Mouse (Mus musculus): ENCODE measurements at regions not wholly inside any gene's neighbourhood (a gene's known extent, or its start where the extent isn't known, plus 50 kb on each side); places are given as distances from the start of the nearest gene placed in this dataset.

DNA sequence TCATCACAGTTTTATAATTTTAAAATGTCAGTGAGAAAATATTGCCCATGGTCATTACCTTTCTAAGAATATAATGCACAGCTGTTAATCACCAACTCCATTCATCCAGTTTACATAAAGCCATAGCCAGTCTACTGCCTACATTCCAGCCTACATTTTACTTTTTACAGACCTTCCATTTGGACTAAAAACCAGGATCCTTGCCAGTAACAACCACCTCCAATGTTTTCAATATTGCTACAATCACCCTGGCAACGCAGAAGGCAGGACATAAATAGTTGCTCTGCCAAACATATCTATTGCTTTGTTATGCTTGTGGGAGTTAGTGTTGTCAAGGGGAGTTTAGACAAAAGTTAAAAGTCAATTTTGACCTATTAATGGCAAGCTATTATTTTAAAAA is 102.2 kb upstream of the Cacna2d1 start:
- no peak overlapping the region for H3K4me2 ChIP-seq
- DNase-seq (peak; percentile 19), ATAC-seq (ENCODE audit: insufficient read depth) (no peak)
- H3K4me3 ChIP-seq (ENCODE audit: low read depth, low read length), result no peak overlapping the region
- no peaks in the 10 kb centered on the region for H3K9me3 ChIP-seq (ENCODE audit: low read depth, low read length)
- H3K4me1 ChIP-seq (ENCODE audit: insufficient read depth), result no peaks in the 10 kb centered on the region
- H3K27ac ChIP-seq (ENCODE audit: low read depth), result no peak overlapping the region
- no peak overlapping the region for H3K9ac ChIP-seq
- no peaks in the 10 kb centered on the region for H3K36me3 ChIP-seq (ENCODE audit: insufficient read depth)
- H3K27me3 ChIP-seq (ENCODE audit: insufficient read depth, low read length), result no peaks in the 10 kb centered on the region
- WGBS, result 58% methylated on average over 1 of the region's 1 CpGs
- no peak for TF ChIP-seq CTCF (IDR thresholded peaks at IDR 0.05; ENCODE audit: low read depth)

DNA sequence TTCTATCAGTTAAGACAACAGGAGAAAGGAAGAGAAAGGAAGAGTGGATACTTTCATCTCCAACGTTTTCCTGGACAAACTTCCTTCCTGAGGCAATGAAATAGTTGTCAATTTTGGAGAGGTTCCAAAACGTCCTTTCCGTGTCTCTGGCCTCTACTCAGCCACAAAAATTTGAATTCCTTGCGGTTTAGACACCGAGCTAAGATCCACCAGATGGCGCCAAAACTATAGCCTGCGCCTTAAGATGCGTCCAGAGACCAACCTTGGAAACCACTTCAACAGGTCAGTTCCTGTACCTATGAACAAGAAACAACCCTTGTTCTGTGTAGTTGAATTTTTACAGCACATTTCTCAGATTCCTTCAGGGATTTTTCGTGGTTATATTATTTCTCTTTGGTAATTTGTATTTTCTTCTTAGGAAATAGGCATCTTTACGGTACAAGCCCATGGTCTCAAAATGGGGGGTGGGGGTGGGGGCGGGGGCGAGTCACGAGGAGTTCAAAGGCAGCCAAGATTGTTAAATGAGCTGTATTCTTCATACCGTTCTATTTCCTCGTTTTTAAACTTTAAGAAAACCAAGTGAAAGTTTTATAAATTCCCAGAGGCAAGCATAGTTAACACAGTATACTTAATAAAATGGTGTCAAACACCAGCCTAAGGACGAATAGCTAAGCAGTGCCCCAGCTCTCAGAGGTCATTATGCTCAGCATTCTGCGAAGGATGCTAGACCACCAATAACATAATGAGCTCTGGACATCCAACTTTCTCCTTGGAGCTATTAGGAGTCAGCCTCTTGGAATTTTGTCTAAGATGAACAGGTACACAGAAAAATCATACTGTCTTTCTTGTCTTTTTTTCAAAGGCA is 96.2 kb upstream of the Cacna2d1 start:
- Histone ChIP-seq H3K36me3 (ENCODE audit: insufficient read depth) (no peaks in the 10 kb centered on the region), H3K4me2 (no peak overlapping the region), H3K4me3 (ENCODE audit: low read depth, low read length) (no peak overlapping the region), H3K27ac (ENCODE audit: low read depth) (no peak overlapping the region), H3K9ac (no peak overlapping the region), H3K9me3 (ENCODE audit: low read depth, low read length) (no peaks in the 10 kb centered on the region), H3K4me1 (ENCODE audit: insufficient read depth) (no peaks in the 10 kb centered on the region), H3K27me3 (ENCODE audit: insufficient read depth, low read length) (no peaks in the 10 kb centered on the region)
- peak; percentile 88 for TF ChIP-seq CTCF (IDR thresholded peaks at IDR 0.05; ENCODE audit: low read depth)
- ATAC-seq (ENCODE audit: insufficient read depth) (peak; percentile 90; the same call in 1 of the 2 replicates), DNase-seq (peak; percentile 94)
- 31% methylated on average over 17 of the region's 17 CpGs for WGBS

DNA sequence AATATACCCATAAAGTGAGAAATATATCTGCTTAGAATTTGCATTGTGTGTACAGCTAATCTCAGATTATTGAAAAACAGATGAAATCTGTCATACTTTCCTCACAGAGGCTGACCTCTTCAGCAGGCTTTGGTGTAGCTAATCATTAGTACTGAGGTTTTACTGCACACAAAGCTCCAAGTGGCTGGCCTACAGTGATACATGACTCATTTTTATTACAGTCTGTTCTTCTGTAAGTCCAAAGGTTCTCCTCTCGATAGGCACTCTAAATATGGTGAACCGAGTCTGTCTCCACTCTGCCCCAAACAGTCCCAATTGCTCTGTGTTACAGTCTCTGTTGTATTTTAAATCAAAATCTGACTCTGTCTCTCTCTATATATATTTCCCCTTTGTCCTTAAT is 87.7 kb upstream of the Cacna2d1 start:
- Histone ChIP-seq H3K27me3 (ENCODE audit: insufficient read depth, low read length) (no peaks in the 10 kb centered on the region), H3K4me3 (ENCODE audit: low read depth, low read length) (no peak overlapping the region), H3K4me2 (no peak overlapping the region), H3K9ac (no peak overlapping the region), H3K27ac (ENCODE audit: low read depth) (no peak overlapping the region), H3K9me3 (ENCODE audit: low read depth, low read length) (no peaks in the 10 kb centered on the region), H3K4me1 (ENCODE audit: insufficient read depth) (no peaks in the 10 kb centered on the region), H3K36me3 (ENCODE audit: insufficient read depth) (no peaks in the 10 kb centered on the region)
- ATAC-seq (ENCODE audit: insufficient read depth) (no peak), DNase-seq (no peak)
- 74% methylated on average over 2 of the region's 2 CpGs for WGBS
- no peak for TF ChIP-seq CTCF (IDR thresholded peaks at IDR 0.05; ENCODE audit: low read depth)

DNA sequence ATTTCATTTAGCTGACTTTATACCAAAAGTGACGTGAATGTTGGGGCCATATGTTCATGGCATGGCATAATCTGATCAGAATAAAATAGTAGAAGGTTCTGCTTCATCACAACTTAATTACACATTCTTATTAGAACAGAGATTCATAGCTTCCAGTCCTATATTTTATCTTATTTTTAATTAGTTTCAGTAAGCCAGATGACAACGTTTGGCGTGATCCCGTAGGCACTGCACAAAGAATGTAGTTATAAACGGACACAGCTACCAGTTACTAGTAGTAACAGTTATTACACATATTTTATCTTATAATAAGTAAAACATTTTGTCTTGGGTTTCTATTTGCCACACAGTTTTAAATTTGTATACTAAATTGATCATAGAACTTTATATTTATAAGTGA is 85.0 kb upstream of the Cacna2d1 start:
- Histone ChIP-seq H3K9ac (no peak overlapping the region), H3K4me3 (ENCODE audit: low read depth, low read length) (no peak overlapping the region), H3K27me3 (ENCODE audit: insufficient read depth, low read length) (no peaks in the 10 kb centered on the region), H3K4me2 (no peak overlapping the region), H3K36me3 (ENCODE audit: insufficient read depth) (no peaks in the 10 kb centered on the region), H3K4me1 (ENCODE audit: insufficient read depth) (no peaks in the 10 kb centered on the region), H3K9me3 (ENCODE audit: low read depth, low read length) (no peaks in the 10 kb centered on the region), H3K27ac (ENCODE audit: low read depth) (no peak overlapping the region)
- no peak for ATAC-seq (ENCODE audit: insufficient read depth)
- no peak for TF ChIP-seq CTCF (IDR thresholded peaks at IDR 0.05; ENCODE audit: low read depth)
- 81% methylated on average over 5 of the region's 5 CpGs for WGBS
- DNase-seq, result no peak

DNA sequence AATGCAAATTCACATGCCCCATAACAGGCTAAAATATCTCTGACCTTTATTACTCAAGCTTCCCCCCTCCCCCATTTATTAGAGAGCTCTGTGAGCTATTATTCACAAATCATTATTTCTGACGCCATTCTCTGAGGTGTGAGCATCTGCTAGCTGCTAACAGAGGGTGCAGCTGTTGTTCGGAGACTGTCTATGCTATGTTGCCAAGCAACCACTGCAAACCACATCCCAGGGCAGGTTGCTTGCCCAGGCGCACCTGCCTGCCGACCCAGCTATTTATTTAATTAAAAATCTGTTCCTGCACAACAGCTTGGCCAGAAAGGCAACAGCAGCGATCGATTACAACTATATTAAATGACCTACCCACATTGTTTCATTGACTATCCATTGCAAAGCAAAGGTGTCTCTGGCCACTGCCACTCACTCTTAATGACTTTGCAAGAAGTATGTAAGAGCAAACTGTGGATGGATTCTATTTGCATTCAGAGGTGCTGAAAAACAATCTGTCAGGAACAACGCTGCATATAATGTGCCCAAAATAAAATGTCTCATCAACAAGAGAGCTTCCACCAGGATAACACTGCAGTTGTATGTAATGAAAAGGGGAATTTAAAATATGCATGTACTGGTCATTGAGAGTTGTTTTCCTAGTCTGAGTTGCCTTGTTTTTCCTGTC is 84.2 kb upstream of the Cacna2d1 start:
- DNase-seq (no peak), ATAC-seq (ENCODE audit: insufficient read depth) (no peak)
- WGBS, result 43% methylated on average over 7 of the region's 7 CpGs
- no peak overlapping the region for H3K4me2 ChIP-seq
- H3K36me3 ChIP-seq (ENCODE audit: insufficient read depth), result no peaks in the 10 kb centered on the region
- TF ChIP-seq CTCF (IDR thresholded peaks at IDR 0.05; ENCODE audit: low read depth), result no peak
- H3K9ac ChIP-seq, result no peak overlapping the region
- no peaks in the 10 kb centered on the region for H3K9me3 ChIP-seq (ENCODE audit: low read depth, low read length)
- no peak overlapping the region for H3K4me3 ChIP-seq (ENCODE audit: low read depth, low read length)
- no peaks in the 10 kb centered on the region for H3K27me3 ChIP-seq (ENCODE audit: insufficient read depth, low read length)
- no peak overlapping the region for H3K27ac ChIP-seq (ENCODE audit: low read depth)
- H3K4me1 ChIP-seq (ENCODE audit: insufficient read depth), result no peaks in the 10 kb centered on the region

DNA sequence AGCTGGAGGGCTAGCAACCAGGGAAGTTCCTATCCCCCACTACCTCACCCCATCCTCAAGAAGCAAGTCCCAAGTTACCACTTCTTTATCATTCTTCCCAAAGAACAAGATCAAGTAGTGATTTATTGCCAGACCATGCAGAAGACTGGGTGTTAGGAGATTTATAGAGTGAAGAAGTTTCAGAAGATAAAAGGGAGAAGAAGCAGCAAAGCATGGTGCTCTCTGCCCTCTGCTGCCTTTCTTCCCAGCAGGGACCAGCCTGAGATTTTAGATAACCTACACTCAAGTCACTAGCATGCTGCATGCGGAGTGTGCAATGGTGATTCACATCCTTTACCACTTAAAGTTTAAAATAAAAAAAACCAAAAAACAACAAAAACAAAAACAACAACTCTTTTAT is 79.7 kb upstream of the Cacna2d1 start:
- Histone ChIP-seq H3K9me3 (ENCODE audit: low read depth, low read length) (no peaks in the 10 kb centered on the region), H3K27me3 (ENCODE audit: insufficient read depth, low read length) (no peaks in the 10 kb centered on the region), H3K4me2 (no peak overlapping the region), H3K4me1 (ENCODE audit: insufficient read depth) (no peaks in the 10 kb centered on the region), H3K9ac (no peak overlapping the region), H3K27ac (ENCODE audit: low read depth) (no peak overlapping the region), H3K4me3 (ENCODE audit: low read depth, low read length) (no peak overlapping the region), H3K36me3 (ENCODE audit: insufficient read depth) (no peaks in the 10 kb centered on the region)
- DNase-seq (no peak), ATAC-seq (ENCODE audit: insufficient read depth) (no peak)
- TF ChIP-seq CTCF (IDR thresholded peaks at IDR 0.05; ENCODE audit: low read depth), result no peak
- WGBS, result 50% methylated on average over 1 of the region's 1 CpGs

DNA sequence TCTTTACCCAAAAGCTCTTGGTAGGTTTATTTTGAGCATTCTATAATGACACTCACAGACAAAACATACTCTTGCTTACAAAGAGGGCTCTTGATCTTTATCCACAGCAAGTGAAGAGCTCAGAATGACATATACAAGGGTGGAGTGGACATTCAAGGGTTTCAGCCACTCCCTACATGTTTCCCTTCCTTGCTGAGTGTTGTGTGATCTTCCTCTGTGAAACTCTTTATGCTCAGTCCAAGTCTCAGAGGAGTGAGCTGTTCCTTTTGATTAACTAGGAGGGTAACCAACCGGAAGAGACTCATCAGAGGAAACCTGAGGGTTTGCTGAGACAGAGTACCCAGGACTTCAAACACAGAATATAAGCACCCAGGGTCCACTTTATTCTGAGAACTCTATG is 77.5 kb upstream of the Cacna2d1 start:
- WGBS, result 19% methylated on average over 1 of the region's 1 CpGs
- no peak overlapping the region for H3K4me3 ChIP-seq (ENCODE audit: low read depth, low read length)
- H3K9ac ChIP-seq, result no peak overlapping the region
- H3K27ac ChIP-seq (ENCODE audit: low read depth), result 0 out of 2 replicates have a peak overlapping the region, but pooled peaks have one; percentile 8
- peak; percentile 87 for ATAC-seq (ENCODE audit: insufficient read depth)
- H3K4me1 ChIP-seq (ENCODE audit: insufficient read depth), result no peaks in the 10 kb centered on the region
- no peaks in the 10 kb centered on the region for H3K36me3 ChIP-seq (ENCODE audit: insufficient read depth)
- no peaks in the 10 kb centered on the region for H3K27me3 ChIP-seq (ENCODE audit: insufficient read depth, low read length)
- no peak for TF ChIP-seq CTCF (IDR thresholded peaks at IDR 0.05; ENCODE audit: low read depth)
- DNase-seq, result peak; percentile 38
- H3K4me2 ChIP-seq, result no peak overlapping the region
- H3K9me3 ChIP-seq (ENCODE audit: low read depth, low read length), result no peaks in the 10 kb centered on the region

Measured in lung, embryonic 14.5 days (tissue).